Mouse (Mus musculus) intestine, postnatal 0 days (tissue): ENCODE results near the gene Tspan9. TPM values are rescaled to one million over a fixed set of nuclear protein-coding genes. Genes with fewer than 3 reads are reported as not detected.
A peak's percentile ranks its signal among the peaks of the same experiment; 100 is the strongest.

Experiments
- ATAC-seq: fragments of 200-750 bp; cut with Nextera tagmentation; 2 replicates; pipeline ENCODE4 v1.8.0; 2017; ENCODE audit warnings: mild to moderate bottlenecking, moderate TSS enrichment, moderate library complexity
- H3K27ac ChIP-seq: fragments of 300-500 bp; sonication (generic); 2 replicates; pipeline ENCODE4 v1.5.1; 2014; ENCODE audit warnings: mild to moderate bottlenecking, low read depth, low read length, moderate library complexity
- H3K27me3 ChIP-seq: fragments of 300-500 bp; sonication (generic); replicated peaks from 2 replicates; pipeline ENCODE4 v1.6.1; 2014; ENCODE audit warnings: low read length, mixed read lengths; ENCODE audit not compliant: control insufficient read depth, insufficient read depth
- H3K36me3 ChIP-seq: fragments of 300-500 bp; sonication (generic); 2 replicates; pipeline ENCODE4 v1.6.1; 2014; ENCODE audit warnings: mild to moderate bottlenecking, moderate library complexity; ENCODE audit not compliant: control insufficient read depth, insufficient read depth
- H3K4me1 ChIP-seq: fragments of 300-500 bp; sonication (generic); replicated peaks from 2 replicates; pipeline ENCODE4 v1.6.1; 2014; ENCODE audit warnings: antibody characterized with exemption, low read length, mixed read lengths; ENCODE audit not compliant: control insufficient read depth, insufficient read depth
- H3K4me2 ChIP-seq: fragments of 300-500 bp; sonication (generic); replicated peaks from 2 replicates; pipeline ENCODE4 v1.6.1; 2014; ENCODE audit warnings: low read depth, mild to moderate bottlenecking, moderate library complexity
- H3K4me3 ChIP-seq: fragments of 300-500 bp; sonication (generic); 2 replicates; pipeline ENCODE4 v1.5.1; 2014; ENCODE audit warnings: low read depth, low read length
- H3K9ac ChIP-seq: fragments of 300-500 bp; sonication (generic); 2 replicates; pipeline ENCODE4 v1.6.1; 2014; ENCODE audit warnings: mild to moderate bottlenecking, low read depth, low read length
- H3K9me3 ChIP-seq: fragments of 300-500 bp; sonication (generic); 2 replicates; pipeline ENCODE4 v1.6.1; 2016; ENCODE audit warnings: mixed run types; ENCODE audit not compliant: control insufficient read depth
- CTCF ChIP-seq: sonication (generic); IDR thresholded peaks from 2 replicates; pipeline ENCODE4 v1.5.1; 2016; ENCODE audit warnings: low read depth, mild to moderate bottlenecking, control low read depth, antibody characterized with exemption, moderate library complexity
- WGBS: fragments of 180-500 bp; shearing (Covaris S2); extraction: QIAGEN DNeasy Blood & Tissue Kit; methylation state at CpG from one replicate; pipeline ENCODE4 v1.1.7; 2014; 5-methylcytosine and 5-hydroxymethylcytosine counted together
- polyA plus RNA-seq: library from polyadenylated mRNA; unstranded; fragments of >200 nt; fragmentation: Nextera tagmentation; extraction: Ambion mirVana; gene quantifications from 2 replicates; pipeline ENCODE4 v1.2.1, GENCODE M21; 2015

Gene Tspan9
- polyA plus RNA-seq, 1 experiment from 2014 or later, result 55.5 TPM

- Histone ChIP-seq H3K27me3 (no peaks in the 10 kb centered on the region), H3K4me2 (no peak overlapping the region), H3K27ac (no peak overlapping the region), H3K4me1 (no peaks in the 10 kb centered on the region), H3K9ac (no peak overlapping the region), H3K4me3 (no peak overlapping the region), H3K36me3 (no peaks in the 10 kb centered on the region), H3K9me3 (no peaks in the 10 kb centered on the region)
- no peak for TF ChIP-seq CTCF
- 76% methylated on average over 12 of the region's 12 CpGs for WGBS
- no peak for ATAC-seq
Measured at GRCm38 (mm10) chr6:128007241-128007701, 136.1 kb downstream of the Tspan9 start.

- H3K27ac ChIP-seq, result no peak overlapping the region
- ATAC-seq, result no peak
- no peak overlapping the region for H3K9ac ChIP-seq
- H3K9me3 ChIP-seq, result no peaks in the 10 kb centered on the region
- no peaks in the 10 kb centered on the region for H3K27me3 ChIP-seq
- no peaks in the 10 kb centered on the region for H3K4me1 ChIP-seq
- H3K4me2 ChIP-seq, result no peak overlapping the region
- no peaks in the 10 kb centered on the region for H3K36me3 ChIP-seq
- H3K4me3 ChIP-seq, result no peak overlapping the region
- no peak for TF ChIP-seq CTCF
- WGBS, result 59% methylated on average over 8 of the region's 8 CpGs
Measured at GRCm38 (mm10) chr6:128006156-128006555, 137.2 kb downstream of the Tspan9 start.

GRCm38 (mm10) chr6:128004544-128004943 is 138.8 kb downstream of the Tspan9 start:
- ATAC-seq, result no peak
- Histone ChIP-seq H3K27me3 (no peaks in the 10 kb centered on the region), H3K9me3 (no peaks in the 10 kb centered on the region), H3K9ac (no peak overlapping the region), H3K4me1 (no peaks in the 10 kb centered on the region), H3K27ac (no peak overlapping the region), H3K4me3 (no peak overlapping the region), H3K36me3 (no peaks in the 10 kb centered on the region), H3K4me2 (no peak overlapping the region)
- 79% methylated on average over 16 of the region's 16 CpGs for WGBS
- TF ChIP-seq CTCF, result no peak

- Histone ChIP-seq H3K4me3 (no peak overlapping the region), H3K27me3 (no peaks in the 10 kb centered on the region), H3K9me3 (no peaks in the 10 kb centered on the region), H3K4me1 (no peaks in the 10 kb centered on the region), H3K9ac (no peak overlapping the region), H3K36me3 (no peaks in the 10 kb centered on the region), H3K27ac (peak overlapping the region; percentile 35; the same call in 1 of the 2 replicates), H3K4me2 (no peak overlapping the region)
- TF ChIP-seq CTCF, result no peak
- WGBS, result 54% methylated on average over 5 of the region's 5 CpGs
- ATAC-seq, result no peak
Measured at GRCm38 (mm10) chr6:128003542-128003941, 139.9 kb downstream of the Tspan9 start.

- Histone ChIP-seq H3K36me3 (no peaks in the 10 kb centered on the region), H3K4me3 (no peak overlapping the region), H3K27me3 (no peaks in the 10 kb centered on the region), H3K9me3 (no peaks in the 10 kb centered on the region), H3K4me1 (no peaks in the 10 kb centered on the region), H3K27ac (no peak overlapping the region), H3K4me2 (no peak overlapping the region), H3K9ac (no peak overlapping the region)
- TF ChIP-seq CTCF, result no peak
- ATAC-seq, result no peak
- WGBS, result 90% methylated on average over 4 of the region's 4 CpGs
Measured at GRCm38 (mm10) chr6:128002667-128003066, 140.7 kb downstream of the Tspan9 start.

- WGBS, result 64% methylated on average over 10 of the region's 10 CpGs
Measured at GRCm38 (mm10) chr6:128002104-128002503, 141.3 kb downstream of the Tspan9 start.

GRCm38 (mm10) chr6:128001587-128001986 is 141.8 kb downstream of the Tspan9 start:
- H3K27me3 ChIP-seq, result no peaks in the 10 kb centered on the region
- no peaks in the 10 kb centered on the region for H3K4me1 ChIP-seq
- TF ChIP-seq CTCF, result no peak
- H3K27ac ChIP-seq, result no peak overlapping the region
- no peak for ATAC-seq
- no peaks in the 10 kb centered on the region for H3K36me3 ChIP-seq
- no peak overlapping the region for H3K4me3 ChIP-seq
- H3K9ac ChIP-seq, result no peak overlapping the region
- H3K9me3 ChIP-seq, result no peaks in the 10 kb centered on the region
- no peak overlapping the region for H3K4me2 ChIP-seq
- 68% methylated on average over 1 of the region's 1 CpGs for WGBS

More at GRCm38 (mm10) chr6:128002104-128002503, 141.3 kb downstream of the Tspan9 start:
- Histone ChIP-seq H3K27ac (no peak overlapping the region), H3K36me3 (no peaks in the 10 kb centered on the region), H3K9me3 (no peaks in the 10 kb centered on the region), H3K27me3 (no peaks in the 10 kb centered on the region), H3K4me2 (no peak overlapping the region), H3K4me1 (no peaks in the 10 kb centered on the region), H3K9ac (no peak overlapping the region), H3K4me3 (no peak overlapping the region)
- no peak for ATAC-seq
- TF ChIP-seq CTCF, result no peak
